Mouse (Mus musculus): Measurements from ENCODE around the gene Gm37240. TPM values are rescaled to one million over a fixed set of nuclear protein-coding genes. Genes with fewer than 3 reads are reported as not detected.

Gene Gm37240
- polyA plus RNA-seq, 1 experiment from 2014 or later = 3.3 TPM

DNA sequence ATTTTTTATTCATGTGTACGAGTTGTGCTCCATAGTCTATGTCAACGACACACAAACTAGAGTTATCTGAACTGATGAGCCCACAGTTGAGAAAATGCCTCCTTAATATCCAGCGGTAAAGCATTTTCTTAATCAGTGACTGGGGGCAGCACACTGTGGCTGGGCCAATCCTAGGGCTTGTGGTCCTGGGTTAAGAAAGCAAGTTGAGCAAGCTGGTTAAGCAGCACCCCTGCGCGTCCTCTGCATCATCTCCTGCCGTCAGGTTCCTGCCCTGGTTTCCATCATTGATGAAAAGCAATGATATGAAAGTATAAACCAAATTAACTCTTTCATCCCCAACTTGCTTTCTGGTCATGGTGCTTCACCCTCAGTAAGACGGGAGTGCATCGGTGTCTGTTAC lies 1394.7 kb downstream of the Gm37240 start:
- H3K27me3 ChIP-seq (replicated peaks; ENCODE audit: control insufficient read depth, insufficient read depth, low read length) = no peaks in the 10 kb centered on the region
- no peak for ATAC-seq
- 89% methylated on average over 8 of the region's 8 CpGs for WGBS
- no peak overlapping the region for H3K4me2 ChIP-seq (replicated peaks; ENCODE audit: low read depth)
- no peak overlapping the region for H3K27ac ChIP-seq (ENCODE audit: low read depth, low read length)
- H3K36me3 ChIP-seq (ENCODE audit: control insufficient read depth, insufficient read depth) = peaks cover 8% of the 10 kb centered on the region
- H3K4me3 ChIP-seq (ENCODE audit: low read depth, low read length) = no peak overlapping the region
- no peaks in the 10 kb centered on the region for H3K9me3 ChIP-seq (ENCODE audit: control insufficient read depth)
- H3K9ac ChIP-seq (ENCODE audit: low read depth, low read length) = no peak overlapping the region
- TF ChIP-seq CTCF (IDR thresholded peaks at IDR 0.05; ENCODE audit: low read depth) = no peak
- no peaks in the 10 kb centered on the region for H3K4me1 ChIP-seq (replicated peaks; ENCODE audit: control insufficient read depth, insufficient read depth, low read length)

- Histone ChIP-seq H3K36me3 (ENCODE audit: control insufficient read depth, insufficient read depth) (peaks cover 5% of the 10 kb centered on the region; the same call in 1 of the 2 replicates), H3K4me3 (ENCODE audit: low read depth, low read length) (no peak overlapping the region), H3K27ac (ENCODE audit: low read depth, low read length) (no peak overlapping the region), H3K4me1 (replicated peaks; ENCODE audit: control insufficient read depth, insufficient read depth, low read length) (no peaks in the 10 kb centered on the region), H3K9me3 (ENCODE audit: control insufficient read depth) (no peaks in the 10 kb centered on the region), H3K27me3 (replicated peaks; ENCODE audit: control insufficient read depth, insufficient read depth, low read length) (no peaks in the 10 kb centered on the region), H3K9ac (ENCODE audit: low read depth, low read length) (no peak overlapping the region), H3K4me2 (replicated peaks; ENCODE audit: low read depth) (no peak overlapping the region)
- ATAC-seq = no peak
- 54% methylated on average over 4 of the region's 4 CpGs for WGBS
- TF ChIP-seq CTCF (IDR thresholded peaks at IDR 0.05; ENCODE audit: low read depth) = no peak
These were observed 1395.2 kb downstream of the Gm37240 start for GRCm38 (mm10) chr3:84492148-84492547.

DNA sequence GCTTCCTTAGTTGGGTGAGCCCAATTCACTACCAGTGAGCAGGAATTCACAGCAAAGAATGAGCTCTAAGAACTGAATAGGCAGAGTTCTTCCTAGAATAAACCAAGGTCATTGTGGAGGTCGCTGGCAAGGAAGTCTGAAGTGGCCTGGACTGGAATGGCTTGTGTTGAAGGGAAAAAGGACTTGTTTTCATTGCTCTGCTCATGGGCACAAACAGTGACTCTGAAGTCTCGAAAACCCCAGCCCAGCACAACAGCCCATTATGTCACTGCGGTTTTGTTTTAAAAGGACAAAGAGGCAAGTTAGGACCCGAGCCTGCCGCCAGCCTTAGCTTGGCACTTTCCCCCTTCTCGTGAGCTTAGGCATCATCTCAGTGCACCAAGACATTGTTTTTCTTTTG lies 1398.6 kb downstream of the Gm37240 start:
- Histone ChIP-seq H3K27me3 (replicated peaks; ENCODE audit: control insufficient read depth, insufficient read depth, low read length) (no peaks in the 10 kb centered on the region), H3K4me1 (replicated peaks; ENCODE audit: control insufficient read depth, insufficient read depth, low read length) (no peaks in the 10 kb centered on the region), H3K4me3 (ENCODE audit: low read depth, low read length) (no peak overlapping the region), H3K4me2 (replicated peaks; ENCODE audit: low read depth) (no peak overlapping the region), H3K9ac (ENCODE audit: low read depth, low read length) (no peak overlapping the region), H3K36me3 (ENCODE audit: control insufficient read depth, insufficient read depth) (no peaks in the 10 kb centered on the region; the same call in 1 of the 2 replicates), H3K9me3 (ENCODE audit: control insufficient read depth) (no peaks in the 10 kb centered on the region), H3K27ac (ENCODE audit: low read depth, low read length) (no peak overlapping the region)
- 90% methylated on average over 6 of the region's 6 CpGs for WGBS
- TF ChIP-seq CTCF (IDR thresholded peaks at IDR 0.05; ENCODE audit: low read depth) = no peak
- ATAC-seq = no peak

- Histone ChIP-seq H3K4me2 (replicated peaks; ENCODE audit: low read depth) (no peak overlapping the region), H3K4me3 (ENCODE audit: low read depth, low read length) (no peak overlapping the region), H3K9ac (ENCODE audit: low read depth, low read length) (no peak overlapping the region), H3K27ac (ENCODE audit: low read depth, low read length) (no peak overlapping the region), H3K27me3 (replicated peaks; ENCODE audit: control insufficient read depth, insufficient read depth, low read length) (no peaks in the 10 kb centered on the region), H3K36me3 (ENCODE audit: control insufficient read depth, insufficient read depth) (no peaks in the 10 kb centered on the region), H3K4me1 (replicated peaks; ENCODE audit: control insufficient read depth, insufficient read depth, low read length) (no peaks in the 10 kb centered on the region; the same call in 1 of the 2 replicates), H3K9me3 (ENCODE audit: control insufficient read depth) (no peaks in the 10 kb centered on the region)
- ATAC-seq = no peak
- no peak for TF ChIP-seq CTCF (IDR thresholded peaks at IDR 0.05; ENCODE audit: low read depth)
- WGBS = 61% methylated on average over 3 of the region's 3 CpGs
These were observed 1402.4 kb downstream of the Gm37240 start for GRCm38 (mm10) chr3:84484891-84485290.

GRCm38 (mm10) chr3:84484333-84484732 lies 1403.0 kb downstream of the Gm37240 start:
- no peak overlapping the region for H3K27ac ChIP-seq (ENCODE audit: low read depth, low read length)
- peaks cover under 1% of the 10 kb centered on the region; the same call in 1 of the 2 replicates for H3K4me1 ChIP-seq (replicated peaks; ENCODE audit: control insufficient read depth, insufficient read depth, low read length)
- no peak for TF ChIP-seq CTCF (IDR thresholded peaks at IDR 0.05; ENCODE audit: low read depth)
- H3K27me3 ChIP-seq (replicated peaks; ENCODE audit: control insufficient read depth, insufficient read depth, low read length) = no peaks in the 10 kb centered on the region
- H3K9ac ChIP-seq (ENCODE audit: low read depth, low read length) = no peak overlapping the region
- no peaks in the 10 kb centered on the region for H3K9me3 ChIP-seq (ENCODE audit: control insufficient read depth)
- ATAC-seq = no peak
- H3K4me2 ChIP-seq (replicated peaks; ENCODE audit: low read depth) = no peak overlapping the region
- H3K4me3 ChIP-seq (ENCODE audit: low read depth, low read length) = no peak overlapping the region
- WGBS = 77% methylated on average over 4 of the region's 4 CpGs
- H3K36me3 ChIP-seq (ENCODE audit: control insufficient read depth, insufficient read depth) = no peaks in the 10 kb centered on the region

GRCm38 (mm10) chr3:84482121-84482520 lies 1405.2 kb downstream of the Gm37240 start:
- Histone ChIP-seq H3K9me3 (ENCODE audit: control insufficient read depth) (no peaks in the 10 kb centered on the region), H3K27me3 (replicated peaks; ENCODE audit: control insufficient read depth, insufficient read depth, low read length) (peaks cover 4% of the 10 kb centered on the region; the same call in 1 of the 2 replicates), H3K4me2 (replicated peaks; ENCODE audit: low read depth) (no peak overlapping the region), H3K4me3 (ENCODE audit: low read depth, low read length) (no peak overlapping the region), H3K36me3 (ENCODE audit: control insufficient read depth, insufficient read depth) (no peaks in the 10 kb centered on the region), H3K27ac (ENCODE audit: low read depth, low read length) (no peak overlapping the region), H3K4me1 (replicated peaks; ENCODE audit: control insufficient read depth, insufficient read depth, low read length) (peaks cover 4% of the 10 kb centered on the region; the same call in 1 of the 2 replicates), H3K9ac (ENCODE audit: low read depth, low read length) (no peak overlapping the region)
- 94% methylated on average over 6 of the region's 6 CpGs for WGBS
- TF ChIP-seq CTCF (IDR thresholded peaks at IDR 0.05; ENCODE audit: low read depth) = no peak
- ATAC-seq = no peak

Data from intestine, postnatal 0 days (tissue).